Mouse (Mus musculus): ENCODE results near the gene Mindy4. TPM values are rescaled to one million over a fixed set of nuclear protein-coding genes. Genes with fewer than 3 reads are reported as not detected.

The Mindy4 gene
- polyA plus RNA-seq, 1 experiment from 2014 or later = 2.9 TPM

DNA sequence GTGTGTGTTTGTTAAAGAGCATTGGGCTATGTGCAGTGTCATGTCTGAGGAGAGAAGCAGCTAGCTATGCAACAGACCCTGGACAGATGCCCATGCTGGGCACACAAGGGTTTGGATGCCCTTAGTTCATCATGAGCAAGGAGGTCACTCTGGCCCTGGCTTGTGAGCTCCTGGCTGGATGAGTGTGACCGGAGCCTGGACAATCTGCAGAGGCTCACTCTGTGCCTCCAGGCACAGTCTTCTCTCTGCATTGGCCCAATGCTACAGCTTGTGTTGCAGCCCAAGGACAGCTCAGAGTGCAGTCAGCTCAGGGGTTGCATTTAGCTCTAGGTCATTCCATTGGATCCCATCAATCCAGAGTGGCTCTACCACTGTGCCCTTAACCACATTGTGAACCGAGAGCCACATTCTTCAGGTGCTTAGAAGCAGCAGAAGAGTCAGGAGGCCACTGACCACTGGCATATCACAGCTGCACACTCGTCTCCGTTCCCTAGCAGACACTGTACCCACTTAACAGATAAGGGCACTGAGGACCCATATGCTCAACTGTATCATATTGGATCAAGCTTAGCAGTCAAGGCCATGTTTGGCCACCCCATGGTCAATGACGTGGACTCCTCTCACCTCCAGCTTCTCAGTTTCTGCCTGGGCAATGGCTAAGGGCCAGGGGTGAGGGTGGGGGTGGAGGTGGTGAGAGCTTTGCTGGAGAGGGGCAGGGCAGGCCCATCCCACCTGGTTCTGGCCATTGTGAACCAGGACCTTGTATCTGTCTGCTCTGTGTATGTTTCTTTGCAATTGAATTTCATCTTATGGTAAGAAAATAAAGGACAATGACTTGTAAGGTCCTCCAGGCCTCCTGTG is 144.8 kb downstream of the Mindy4 start:
- no peak overlapping the region for H3K9ac ChIP-seq (ENCODE audit: low read length)
- H3K36me3 ChIP-seq (ENCODE audit: control insufficient read depth, insufficient read depth, low read length) = no peaks in the 10 kb centered on the region
- H3K9me3 ChIP-seq (ENCODE audit: control insufficient read depth, low read length) = no peaks in the 10 kb centered on the region
- H3K27ac ChIP-seq (replicated peaks) = no peak overlapping the region
- no peaks in the 10 kb centered on the region for H3K4me1 ChIP-seq (replicated peaks; ENCODE audit: control insufficient read depth, insufficient read depth)
- no peaks in the 10 kb centered on the region for H3K27me3 ChIP-seq (ENCODE audit: control insufficient read depth, insufficient read depth, low read length)
- ATAC-seq (ENCODE audit: low FRiP score, low TSS enrichment) (no peak), DNase-seq (ENCODE audit: low spot score) (peak; percentile 10)
- TF ChIP-seq EP300 (optimal IDR thresholded peaks at IDR 0.05) (no peak), CTCF (IDR thresholded peaks at IDR 0.05; ENCODE audit: low read depth) (no peak)
- no peak overlapping the region for H3K4me3 ChIP-seq (ENCODE audit: low read depth, low read length)
- no peak overlapping the region for H3K4me2 ChIP-seq (replicated peaks; ENCODE audit: low read depth)
- 92% methylated on average over 5 of the region's 5 CpGs for WGBS

DNA sequence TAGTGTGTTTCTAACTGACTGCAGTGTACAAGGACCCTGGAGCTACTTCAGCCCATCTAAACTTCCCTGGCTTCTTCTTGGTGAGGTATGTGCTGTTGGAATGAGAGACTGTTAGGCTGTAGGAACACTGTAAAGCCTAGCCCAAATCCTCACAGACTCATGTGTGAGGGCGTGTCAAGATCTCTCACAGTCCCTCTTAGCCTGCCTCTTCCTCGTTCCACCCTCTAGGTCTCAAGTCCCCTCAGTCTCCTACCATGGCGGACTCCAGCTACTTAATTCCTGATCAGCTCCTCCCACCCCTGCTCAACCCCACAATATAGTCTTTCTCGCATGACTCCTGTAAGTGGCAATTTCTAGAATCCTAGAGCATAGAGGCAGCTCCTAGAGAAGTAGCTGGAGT is 146.0 kb downstream of the Mindy4 start:
- WGBS = 82% methylated on average over 4 of the region's 4 CpGs
- Histone ChIP-seq H3K4me2 (replicated peaks; ENCODE audit: low read depth) (no peak overlapping the region), H3K27me3 (ENCODE audit: control insufficient read depth, insufficient read depth, low read length) (no peaks in the 10 kb centered on the region), H3K9me3 (ENCODE audit: control insufficient read depth, low read length) (no peaks in the 10 kb centered on the region), H3K27ac (replicated peaks) (no peak overlapping the region), H3K4me1 (replicated peaks; ENCODE audit: control insufficient read depth, insufficient read depth) (no peaks in the 10 kb centered on the region), H3K9ac (ENCODE audit: low read length) (no peak overlapping the region), H3K36me3 (ENCODE audit: control insufficient read depth, insufficient read depth, low read length) (no peaks in the 10 kb centered on the region), H3K4me3 (ENCODE audit: low read depth, low read length) (no peak overlapping the region)
- DNase-seq (ENCODE audit: low spot score) (no peak), ATAC-seq (ENCODE audit: low FRiP score, low TSS enrichment) (no peak)
- TF ChIP-seq EP300 (optimal IDR thresholded peaks at IDR 0.05) (no peak), CTCF (IDR thresholded peaks at IDR 0.05; ENCODE audit: low read depth) (no peak)

DNA sequence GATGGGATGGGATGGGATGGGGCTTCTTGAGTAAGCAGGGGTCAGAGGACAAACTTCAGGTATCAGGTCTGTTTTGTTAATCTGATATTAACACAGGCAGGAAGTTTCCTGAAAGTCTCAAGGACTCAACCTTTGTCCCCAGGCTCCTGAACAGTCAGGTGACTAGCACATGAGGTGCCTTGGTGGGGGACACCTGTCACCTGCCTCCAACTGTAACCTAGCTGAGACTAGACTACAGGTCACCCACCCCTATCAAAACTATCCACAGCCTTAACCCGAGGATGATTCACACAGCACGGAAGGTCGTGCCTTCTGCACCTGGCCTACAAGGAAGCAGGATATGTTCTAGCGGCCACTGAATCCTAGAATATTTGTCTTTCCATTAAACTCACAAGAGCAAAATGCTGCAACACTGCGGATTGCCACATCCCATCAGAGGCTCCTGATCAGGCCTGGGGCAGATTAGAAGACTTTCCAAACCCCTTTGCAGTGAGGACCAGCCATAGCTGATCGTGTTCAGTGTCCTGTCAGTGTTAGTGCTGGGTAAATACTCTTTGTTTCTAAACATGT is 147.3 kb downstream of the Mindy4 start:
- ATAC-seq (ENCODE audit: low FRiP score, low TSS enrichment) (no peak), DNase-seq (ENCODE audit: low spot score) (peak; percentile 14)
- no peaks in the 10 kb centered on the region for H3K9me3 ChIP-seq (ENCODE audit: control insufficient read depth, low read length)
- H3K27ac ChIP-seq (replicated peaks) = no peak overlapping the region
- no peak overlapping the region for H3K4me2 ChIP-seq (replicated peaks; ENCODE audit: low read depth)
- no peaks in the 10 kb centered on the region for H3K27me3 ChIP-seq (ENCODE audit: control insufficient read depth, insufficient read depth, low read length)
- no peak overlapping the region for H3K9ac ChIP-seq (ENCODE audit: low read length)
- H3K36me3 ChIP-seq (ENCODE audit: control insufficient read depth, insufficient read depth, low read length) = no peaks in the 10 kb centered on the region
- WGBS = 78% methylated on average over 6 of the region's 6 CpGs
- TF ChIP-seq EP300 (optimal IDR thresholded peaks at IDR 0.05) = no peak
- TF ChIP-seq CTCF (IDR thresholded peaks at IDR 0.05; ENCODE audit: low read depth) = no peak
- no peaks in the 10 kb centered on the region for H3K4me1 ChIP-seq (replicated peaks; ENCODE audit: control insufficient read depth, insufficient read depth)
- H3K4me3 ChIP-seq (ENCODE audit: low read depth, low read length) = no peak overlapping the region

DNA sequence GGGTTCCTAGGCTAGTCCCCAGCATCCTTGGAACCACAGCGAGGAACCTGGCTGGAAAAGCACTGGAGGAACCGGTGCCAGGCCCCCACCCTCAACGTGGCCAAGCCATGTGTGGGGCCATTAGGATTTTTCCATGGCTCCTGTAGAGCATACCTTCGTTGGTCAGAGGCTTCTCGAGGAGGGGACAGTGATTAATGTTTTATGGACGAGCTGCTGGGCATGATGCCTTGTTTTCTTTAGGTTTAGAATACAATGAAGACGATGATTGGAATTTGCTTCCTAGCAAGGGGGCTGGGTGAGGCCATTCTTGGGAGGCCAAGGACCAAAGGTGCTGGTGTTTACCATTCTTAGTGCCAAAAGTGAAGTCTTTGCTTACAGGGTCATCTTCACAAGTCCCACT is 148.5 kb downstream of the Mindy4 start:
- Histone ChIP-seq H3K27ac (replicated peaks) (no peak overlapping the region), H3K4me3 (ENCODE audit: low read depth, low read length) (no peak overlapping the region), H3K4me1 (replicated peaks; ENCODE audit: control insufficient read depth, insufficient read depth) (no peaks in the 10 kb centered on the region), H3K36me3 (ENCODE audit: control insufficient read depth, insufficient read depth, low read length) (no peaks in the 10 kb centered on the region), H3K9me3 (ENCODE audit: control insufficient read depth, low read length) (no peaks in the 10 kb centered on the region), H3K27me3 (ENCODE audit: control insufficient read depth, insufficient read depth, low read length) (no peaks in the 10 kb centered on the region), H3K9ac (ENCODE audit: low read length) (no peak overlapping the region), H3K4me2 (replicated peaks; ENCODE audit: low read depth) (no peak overlapping the region)
- DNase-seq (ENCODE audit: low spot score) = no peak
- TF ChIP-seq EP300 (optimal IDR thresholded peaks at IDR 0.05) = no peak
- WGBS = 50% methylated on average over 7 of the region's 7 CpGs
- ATAC-seq (ENCODE audit: low FRiP score, low TSS enrichment) = no peak

DNA sequence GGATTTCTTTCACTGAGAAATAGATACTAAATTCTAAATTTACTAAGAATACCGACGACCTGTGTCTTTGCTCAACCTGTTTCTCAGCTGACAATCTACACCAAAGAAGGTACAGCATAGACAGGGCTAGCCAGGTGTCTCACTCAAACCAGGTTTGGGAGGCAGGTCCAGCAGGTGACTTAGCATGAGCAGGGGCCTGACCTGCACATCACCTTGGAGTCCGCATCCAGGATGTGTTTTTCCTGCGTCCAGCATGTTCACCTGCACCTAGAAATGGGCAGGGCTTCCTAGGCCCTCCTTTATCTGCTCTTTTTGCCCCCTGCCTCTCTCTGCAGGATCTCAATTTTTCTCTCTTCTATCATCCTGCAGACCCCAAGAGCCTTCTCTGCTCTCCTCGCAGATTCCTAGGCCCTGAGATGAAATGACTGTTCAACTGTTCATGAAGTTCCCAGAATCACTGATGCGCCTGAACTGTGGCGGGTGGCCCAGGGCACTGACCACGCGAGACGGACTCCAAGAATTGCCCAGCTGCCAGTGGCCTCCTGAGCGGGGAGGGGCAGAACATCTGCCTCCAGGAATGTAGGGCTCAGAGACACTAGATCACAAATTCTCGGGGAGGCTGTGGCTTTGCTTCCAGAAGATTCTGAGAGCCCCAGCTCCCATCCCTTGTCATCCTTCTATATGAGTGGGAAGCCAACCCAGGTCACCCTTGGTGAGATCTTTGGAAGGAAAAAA is 150.7 kb downstream of the Mindy4 start:
- no peak overlapping the region for H3K9ac ChIP-seq (ENCODE audit: low read length)
- no peaks in the 10 kb centered on the region for H3K4me1 ChIP-seq (replicated peaks; ENCODE audit: control insufficient read depth, insufficient read depth)
- no peak for DNase-seq (ENCODE audit: low spot score)
- no peaks in the 10 kb centered on the region for H3K9me3 ChIP-seq (ENCODE audit: control insufficient read depth, low read length)
- H3K4me2 ChIP-seq (replicated peaks; ENCODE audit: low read depth) = no peak overlapping the region
- no peak overlapping the region for H3K4me3 ChIP-seq (ENCODE audit: low read depth, low read length)
- ATAC-seq (ENCODE audit: low FRiP score, low TSS enrichment) = no peak
- no peak overlapping the region for H3K27ac ChIP-seq (replicated peaks)
- WGBS = 78% methylated on average over 12 of the region's 12 CpGs
- no peaks in the 10 kb centered on the region for H3K36me3 ChIP-seq (ENCODE audit: control insufficient read depth, insufficient read depth, low read length)
- TF ChIP-seq CTCF (IDR thresholded peaks at IDR 0.05; ENCODE audit: low read depth) (no peak), EP300 (optimal IDR thresholded peaks at IDR 0.05) (no peak)
- no peaks in the 10 kb centered on the region for H3K27me3 ChIP-seq (ENCODE audit: control insufficient read depth, insufficient read depth, low read length)

All from stomach, postnatal 0 days (tissue).